Mouse (Mus musculus): ENCODE measurements around the gene Trappc3l.

The Trappc3l gene

GRCm38 (mm10) chr10:34095147-34095546 is 57.8 kb downstream of the Trappc3l start:
- no peak for DNase-seq (ENCODE audit: low spot score)

GRCm38 (mm10) chr10:34095964-34096363 is 58.6 kb downstream of the Trappc3l start:
- no peak for DNase-seq (ENCODE audit: low spot score)

GRCm38 (mm10) chr10:34096418-34096883 is 59.1 kb downstream of the Trappc3l start, which contains the start of gene Calhm5:
TSS of gene Calhm5 (minus strand) at chr10:34096519.
- peak; percentile 19 for DNase-seq (ENCODE audit: low spot score)

GRCm38 (mm10) chr10:34110863-34111465 is 73.6 kb downstream of the Trappc3l start:
- no peak for DNase-seq (ENCODE audit: low spot score)

- no peak for DNase-seq (ENCODE audit: low spot score)
Measured at GRCm38 (mm10) chr10:34111964-34112738, 74.8 kb downstream of the Trappc3l start.

- DNase-seq (ENCODE audit: low spot score), result no peak
Measured at GRCm38 (mm10) chr10:34117131-34117530, 79.7 kb downstream of the Trappc3l start.

GRCm38 (mm10) chr10:34117770-34118169 is 80.4 kb downstream of the Trappc3l start:
- DNase-seq (ENCODE audit: low spot score), result no peak

GRCm38 (mm10) chr10:34118421-34118820 is 81.0 kb downstream of the Trappc3l start:
- DNase-seq (ENCODE audit: low spot score), result no peak

- peak; percentile 20 for DNase-seq (ENCODE audit: low spot score)
Measured at GRCm38 (mm10) chr10:34127392-34128378, 90.3 kb downstream of the Trappc3l start, which contains the start of gene Calhm6. TSS of gene Calhm6 (minus strand) at chr10:34127984.

GRCm38 (mm10) chr10:34128391-34128790 is 91.0 kb downstream of the Trappc3l start:
- DNase-seq (ENCODE audit: low spot score), result no peak

GRCm38 (mm10) chr10:34131356-34131755 is 94.0 kb downstream of the Trappc3l start:
- DNase-seq (ENCODE audit: low spot score), result no peak

GRCm38 (mm10) chr10:34136432-34136831 is 99.0 kb downstream of the Trappc3l start:
- DNase-seq (ENCODE audit: low spot score), result no peak

- no peak for DNase-seq (ENCODE audit: low spot score)
Measured at GRCm38 (mm10) chr10:34138027-34138426, 100.6 kb downstream of the Trappc3l start.

- no peak for DNase-seq (ENCODE audit: low spot score)
Measured at GRCm38 (mm10) chr10:34139768-34140167, 102.4 kb downstream of the Trappc3l start.

- DNase-seq (ENCODE audit: low spot score), result no peak
Measured at GRCm38 (mm10) chr10:34141693-34142092, 104.3 kb downstream of the Trappc3l start.

- DNase-seq (ENCODE audit: low spot score), result no peak
Measured at GRCm38 (mm10) chr10:34149772-34150171, 112.4 kb downstream of the Trappc3l start.

GRCm38 (mm10) chr10:34150454-34150853 is 113.1 kb downstream of the Trappc3l start:
- DNase-seq (ENCODE audit: low spot score), result no peak

GRCm38 (mm10) chr10:34151827-34152226 is 114.4 kb downstream of the Trappc3l start:
- DNase-seq (ENCODE audit: low spot score), result no peak

GRCm38 (mm10) chr10:34155796-34156554 is 118.6 kb downstream of the Trappc3l start:
- DNase-seq (ENCODE audit: low spot score), result no peak

Measured in urinary bladder, postnatal 25 days (tissue).